Mouse (Mus musculus) layer of hippocampus, postnatal 25 days (tissue): ENCODE measurements around the gene Fam172a. TPM values are rescaled to one million over a fixed set of nuclear protein-coding genes. Genes with fewer than 3 reads are reported as not detected.
A peak's percentile ranks its signal among the peaks of the same experiment; 100 is the strongest.

ENCODE experiments used
- DNase-seq, 2 experiments: peaks; one replicate each; pipeline ENCODE4 v3.0.0; 2022; ENCODE audit warnings: mixed read lengths in 2 of 2, low spot score in 1 of 2; ENCODE audit errors: extremely low spot score in 1 of 2
- total RNA-seq, 2 experiments: library from RNA; stranded (reverse); gene quantifications; 2 replicates each; pipeline ENCODE4 v1.2.3; 2021

Gene Fam172a
- total RNA-seq, 2 experiments from 2014 or later, result 34.5 to 37.3 TPM

DNA sequence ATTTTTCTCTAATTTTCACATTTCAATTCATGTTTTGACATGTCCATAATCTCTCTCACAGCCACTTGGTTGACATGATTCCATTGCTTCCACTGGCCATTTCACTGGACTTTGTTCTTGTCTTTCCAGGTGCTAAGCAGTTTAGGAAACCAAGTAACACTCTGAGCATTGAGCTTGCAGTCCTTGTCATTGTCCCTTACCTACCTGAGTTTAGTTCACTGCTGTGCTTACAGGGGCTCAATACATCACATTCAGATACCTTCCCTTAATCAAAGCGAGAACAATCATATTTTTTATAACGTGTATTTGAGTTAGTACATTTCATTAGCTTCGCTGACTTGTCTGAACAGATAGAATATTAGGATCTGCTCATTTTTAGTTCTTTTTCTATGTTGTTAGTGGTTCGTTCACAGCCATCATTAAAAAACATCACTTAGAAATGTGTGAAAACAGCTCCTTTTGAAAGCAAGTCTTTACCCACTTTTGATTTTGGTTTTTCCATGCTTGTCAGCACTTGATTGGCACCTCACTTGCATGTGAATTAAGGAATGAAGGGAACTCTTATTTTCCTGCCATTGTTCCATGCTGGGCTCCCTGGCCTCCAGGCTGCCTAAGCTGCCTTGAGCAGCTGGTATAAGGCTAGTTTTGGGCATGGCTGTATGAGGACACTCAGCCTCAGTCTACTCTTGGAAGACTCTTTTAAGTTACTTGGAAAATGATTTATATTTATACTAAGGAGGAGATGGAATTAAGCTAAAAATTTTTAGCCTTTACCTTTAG is 257.9 kb downstream of the Fam172a start:
- DNase-seq, result no peak

GRCm38 (mm10) chr13:77976248-77976647 is 274.4 kb downstream of the Fam172a start:
- no peak for DNase-seq

DNA sequence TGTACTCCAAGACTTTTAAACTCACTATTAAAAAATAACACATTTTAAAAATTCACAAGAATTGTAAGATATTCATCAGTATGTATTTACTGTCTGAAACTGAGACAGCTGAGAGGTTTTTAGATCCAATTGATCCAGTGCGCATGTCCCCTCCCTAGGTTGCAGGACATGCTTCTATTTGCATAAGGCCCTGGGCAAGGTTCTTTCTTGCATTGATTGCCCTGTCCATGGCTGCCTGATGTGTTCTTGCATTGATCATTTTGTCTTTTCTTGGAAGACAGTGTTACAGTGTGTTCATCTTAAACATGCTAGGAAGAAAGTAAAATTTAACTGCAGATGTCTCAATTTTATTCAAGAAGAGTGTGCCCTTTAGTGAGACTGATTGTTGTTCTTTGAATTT is 275.3 kb downstream of the Fam172a start:
- no peak for DNase-seq

GRCm38 (mm10) chr13:77982105-77982851 is 280.4 kb downstream of the Fam172a start:
- peak in 1 of 2 experiments; percentile 69 for DNase-seq

DNA sequence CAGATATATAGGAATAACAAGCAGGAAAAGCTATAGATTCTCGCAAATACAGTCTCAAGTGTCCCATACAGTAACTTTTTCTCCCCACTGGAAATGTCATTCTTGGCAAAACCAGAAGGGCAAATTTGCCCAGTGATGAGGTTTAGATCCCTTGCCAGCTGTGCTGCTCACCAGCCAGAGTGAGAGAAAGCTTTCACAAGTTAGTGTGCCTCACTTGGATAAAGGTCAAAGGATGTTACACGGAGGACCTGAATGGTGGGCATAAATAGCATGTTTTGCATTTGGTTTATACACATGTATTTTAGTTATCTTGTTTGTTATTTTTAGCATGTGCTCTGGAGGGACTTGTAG is 281.0 kb downstream of the Fam172a start:
- no peak for DNase-seq

- no peak for DNase-seq
These were observed 289.5 kb downstream of the Fam172a start for GRCm38 (mm10) chr13:77991189-77991886.

DNA sequence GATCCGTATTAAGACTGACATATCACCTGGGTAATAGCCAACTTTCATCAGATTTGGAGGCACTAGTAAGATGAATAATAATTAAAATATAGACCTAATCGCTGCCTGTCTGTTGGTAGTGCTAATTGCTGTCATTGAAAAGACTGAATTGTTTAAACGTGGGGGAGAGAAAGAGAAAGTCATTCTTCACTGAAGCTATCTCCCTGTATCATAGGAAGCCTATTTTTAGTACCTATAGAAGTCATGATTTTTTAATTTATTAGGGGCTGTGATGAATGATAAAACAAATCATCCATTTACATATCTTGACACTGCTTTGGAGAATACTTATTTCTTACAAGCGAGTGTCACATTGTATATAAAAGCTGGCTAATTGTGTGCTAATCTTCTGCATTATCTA is 302.8 kb downstream of the Fam172a start:
- DNase-seq, result no peak

DNA sequence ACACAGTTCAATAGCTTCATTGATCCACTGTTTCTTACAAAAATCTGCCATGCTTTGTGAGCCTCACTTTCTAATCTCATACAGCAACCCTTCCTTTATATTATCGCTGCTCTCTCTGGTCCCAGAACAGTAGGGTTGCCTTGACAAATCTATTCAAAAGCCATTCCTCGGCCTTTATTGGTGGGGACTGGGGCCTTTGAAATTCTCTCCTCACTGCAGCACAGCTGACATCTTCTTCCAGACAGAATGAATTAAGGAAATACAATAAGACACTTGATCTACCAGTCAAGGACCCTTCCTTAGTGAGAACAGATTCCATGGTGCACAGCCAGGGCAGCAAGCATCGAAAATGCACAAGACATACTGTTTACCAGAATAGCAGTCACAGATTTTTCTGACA is 303.5 kb downstream of the Fam172a start:
- no peak for DNase-seq

- DNase-seq, result no peak
These were observed 308.3 kb downstream of the Fam172a start for GRCm38 (mm10) chr13:78010176-78010575.

DNA sequence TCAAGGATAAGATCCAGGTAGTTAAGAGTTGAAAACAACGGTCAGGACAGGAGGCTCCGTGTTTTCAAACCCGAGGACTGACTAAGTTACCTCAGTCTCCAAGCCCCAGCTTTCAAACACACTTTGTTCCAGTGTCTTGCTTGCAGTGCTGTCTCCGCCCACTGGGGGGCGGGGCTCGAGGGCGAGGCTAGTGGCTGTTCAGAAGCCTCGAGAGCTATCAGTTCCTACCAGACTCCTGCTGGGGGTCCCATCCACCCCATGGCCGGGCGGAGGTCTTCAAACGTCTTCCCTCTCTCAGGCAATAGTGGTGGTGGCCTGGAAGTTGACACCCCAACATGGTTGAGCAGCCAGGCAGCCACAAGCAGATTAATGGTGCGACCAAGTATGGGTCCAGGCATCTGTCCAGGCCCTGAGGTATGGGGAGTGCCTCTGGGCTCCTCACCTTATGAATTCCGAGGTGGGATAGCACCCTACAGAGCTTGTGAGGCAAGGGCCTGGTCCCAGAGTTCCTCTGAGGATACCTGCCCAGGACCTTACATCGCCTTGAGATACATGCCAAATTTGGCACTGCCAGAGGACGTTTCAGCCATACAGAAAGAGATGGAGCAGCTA is 323.0 kb downstream of the Fam172a start, which contains the start of gene Pou5f2:
Gene Pou5f2, plus strand, starts transcription at position 220 of the 612 bp plus-strand sequence.
- peak in 1 of 2 experiments; percentile 6 for DNase-seq

GRCm38 (mm10) chr13:78032821-78033220 is 331.0 kb downstream of the Fam172a start:
- DNase-seq, result no peak

- DNase-seq, result no peak
These were observed 335.4 kb downstream of the Fam172a start for GRCm38 (mm10) chr13:78037203-78037602.

GRCm38 (mm10) chr13:78043203-78043602 is 341.4 kb downstream of the Fam172a start:
- no peak for DNase-seq

GRCm38 (mm10) chr13:78045116-78045515 is 343.3 kb downstream of the Fam172a start:
- DNase-seq, result no peak

DNA sequence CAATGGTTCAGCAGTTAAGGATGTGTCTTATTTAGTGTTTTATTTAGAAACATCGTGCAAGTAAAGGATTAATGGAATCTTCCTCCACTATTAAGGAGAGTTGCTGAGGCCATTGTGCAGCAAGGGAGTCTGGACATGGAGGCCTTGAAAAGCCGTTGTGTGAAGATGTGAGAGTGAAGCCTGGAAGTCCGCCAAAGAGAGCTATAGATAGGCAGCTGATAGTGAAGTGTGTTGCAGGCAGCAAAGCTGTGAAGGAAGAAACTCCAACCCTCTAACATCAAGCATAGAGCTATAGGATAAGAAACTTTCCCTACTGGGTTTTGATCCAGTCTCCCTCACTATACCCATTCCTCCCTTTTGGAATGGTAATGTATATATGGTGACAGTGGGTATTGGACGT is 385.9 kb downstream of the Fam172a start:
- no peak for DNase-seq

- DNase-seq, result no peak
These were observed 388.9 kb downstream of the Fam172a start for GRCm38 (mm10) chr13:78090701-78091100.

DNA sequence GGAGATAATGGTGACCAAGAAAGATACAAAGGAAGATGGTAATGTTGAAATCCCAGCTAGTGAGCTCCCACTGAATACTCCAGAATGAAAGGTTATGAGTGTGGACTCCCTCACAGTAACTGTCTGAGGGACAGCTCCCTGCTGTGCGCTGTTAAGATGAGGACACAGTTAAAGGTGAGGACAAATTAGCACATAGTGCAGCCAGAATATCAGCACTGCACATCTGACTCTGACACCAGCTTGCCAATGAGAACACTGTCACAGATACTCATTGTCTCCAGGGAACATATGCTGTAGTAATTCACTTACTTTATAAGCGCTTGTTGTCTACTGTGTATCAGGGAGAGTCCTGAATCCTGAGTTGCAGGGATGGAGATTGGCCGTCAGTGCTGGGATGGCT is 390.1 kb downstream of the Fam172a start:
- no peak for DNase-seq

- DNase-seq, result no peak
These were observed 392.5 kb downstream of the Fam172a start for GRCm38 (mm10) chr13:78094352-78094751.

DNA sequence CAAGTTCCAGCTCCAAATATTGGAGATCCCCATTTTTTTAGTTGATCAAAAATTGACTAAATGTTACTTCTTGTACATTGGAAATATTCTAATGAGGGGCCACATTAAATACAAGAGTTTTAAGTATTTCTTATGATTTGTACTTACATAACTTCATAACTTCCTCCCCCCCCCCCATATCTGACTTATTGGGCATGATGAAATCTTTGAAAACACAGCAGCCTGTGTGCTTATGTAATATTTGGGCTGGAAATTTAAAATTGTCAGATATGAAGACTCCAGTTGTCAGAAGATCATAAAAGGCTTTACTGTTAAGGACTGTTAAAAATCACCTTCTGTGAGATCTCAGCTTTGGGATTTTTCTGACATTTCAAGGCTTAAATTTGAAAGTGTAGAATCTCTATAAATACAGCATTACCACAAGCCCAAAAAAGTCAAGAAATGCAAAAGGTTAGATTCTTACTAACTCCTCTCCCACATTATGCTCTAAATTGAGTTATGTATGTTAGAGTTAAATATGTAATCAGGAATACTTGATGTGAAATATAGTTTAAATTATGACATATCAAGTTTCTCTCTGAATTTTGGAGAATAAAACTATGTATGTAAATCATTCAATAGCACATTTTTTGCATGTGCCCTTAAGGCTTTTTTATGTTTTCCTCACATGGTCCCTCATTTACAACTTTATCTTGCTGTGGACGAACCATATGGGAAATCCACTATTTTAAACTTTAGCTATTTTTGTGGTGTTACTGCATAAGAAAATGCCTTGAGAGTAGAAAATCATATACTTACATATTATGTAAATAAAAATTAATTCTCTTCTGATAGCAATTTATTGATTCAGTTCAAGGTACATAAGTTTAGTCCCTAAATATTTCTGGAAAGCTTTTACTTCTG is 393.5 kb downstream of the Fam172a start:
- no peak for DNase-seq
